ENCODE assay signal across 18 mouse cellular contexts in genomic region chr8:120898828-120899407, GRCm38 (mm10).
A peak's percentile ranks its signal among the peaks of the same experiment; 100 is the strongest.
DNase-seq lines count a peak whose midpoint lies in the region; ATAC-seq lines count a peak whose summit lies in the region.
"Had no signal": no experiment of that assay in that cellular context is flagged by ENCODE, and none has a peak within 500 bp of the region (broad histone marks: within the 10 kb centered on the region; RNA-seq: fewer than 3 reads in every experiment).

No protein-coding gene starts in this region.

- H3K9me3 ChIP-seq in heart, embryonic 13.5 days = peaks cover 8% of the 10 kb centered on the region; the same call in 1 of the 2 replicates
- H3K9me3 ChIP-seq in liver, embryonic 11.5 days (ENCODE audit: control insufficient read depth, low read length) = no peaks in the 10 kb centered on the region
- H3K9me3 ChIP-seq in liver, embryonic 12.5 days (replicated peaks) = no peaks in the 10 kb centered on the region; the same call in 1 of the 2 replicates
- no peaks in the 10 kb centered on the region for H3K9me3 ChIP-seq in intestine, embryonic 15.5 days
- H3K9me3 ChIP-seq in stomach, embryonic 16.5 days (replicated peaks; ENCODE audit: control insufficient read depth, low read length) = no peaks in the 10 kb centered on the region
- no peaks in the 10 kb centered on the region for H3K9me3 ChIP-seq in forebrain, embryonic 15.5 days
- H3K9me3 ChIP-seq: embryonic facial prominence, embryonic 15.5 days; hindbrain, embryonic 15.5 days; liver, embryonic 15.5 days had no signal

- H3K27ac ChIP-seq in heart, embryonic 13.5 days (replicated peaks) = 0 out of 2 replicates have a peak overlapping the region, but pooled peaks have one; percentile 4
- peak overlapping the region; percentile 43 for H3K27ac ChIP-seq in liver, embryonic 11.5 days (ENCODE audit: low read depth, low read length)
- H3K27ac ChIP-seq in liver, embryonic 12.5 days = no peak overlapping the region
- peak overlapping the region; percentile 84 for H3K27ac ChIP-seq in intestine, embryonic 15.5 days
- H3K27ac ChIP-seq in stomach, embryonic 16.5 days (ENCODE audit: low read length) = peak overlapping the region; percentile 68
- no peak overlapping the region for H3K27ac ChIP-seq in forebrain, embryonic 15.5 days (replicated peaks)
- H3K27ac ChIP-seq: embryonic facial prominence, embryonic 15.5 days; forebrain, embryonic 10.5 days; heart, adult 2 months; hindbrain, embryonic 15.5 days; liver, embryonic 15.5 days had no signal

- H3K4me3 ChIP-seq in heart, embryonic 13.5 days = no peak overlapping the region
- H3K4me3 ChIP-seq in liver, embryonic 11.5 days (ENCODE audit: low read depth, low read length) = no peak overlapping the region
- no peak overlapping the region for H3K4me3 ChIP-seq in liver, embryonic 12.5 days
- H3K4me3 ChIP-seq in intestine, embryonic 15.5 days (replicated peaks) = no peak overlapping the region
- no peak overlapping the region for H3K4me3 ChIP-seq in stomach, embryonic 16.5 days (replicated peaks; ENCODE audit: low read length)
- H3K4me3 ChIP-seq in forebrain, embryonic 15.5 days = no peak overlapping the region
- H3K4me3 ChIP-seq: embryonic facial prominence, embryonic 15.5 days; forebrain, embryonic 10.5 days; heart, adult 2 months; hindbrain, embryonic 15.5 days; liver, embryonic 15.5 days had no signal

- peaks cover 96% of the 10 kb centered on the region for H3K27me3 ChIP-seq in heart, embryonic 13.5 days (replicated peaks)
- peaks cover 27% of the 10 kb centered on the region for H3K27me3 ChIP-seq in liver, embryonic 11.5 days (replicated peaks; ENCODE audit: control insufficient read depth, insufficient read depth, low read length)
- H3K27me3 ChIP-seq in liver, embryonic 12.5 days (replicated peaks) = peaks cover 69% of the 10 kb centered on the region
- peaks cover 20% of the 10 kb centered on the region for H3K27me3 ChIP-seq in intestine, embryonic 15.5 days (replicated peaks)
- H3K27me3 ChIP-seq in stomach, embryonic 16.5 days (ENCODE audit: control insufficient read depth, insufficient read depth, low read length) = peaks cover 8% of the 10 kb centered on the region; the same call in 1 of the 2 replicates
- peaks cover 30% of the 10 kb centered on the region for H3K27me3 ChIP-seq in forebrain, embryonic 15.5 days

- 28% methylated on average over 17 of the region's 17 CpGs for WGBS in heart, embryonic 13.5 days
- WGBS in liver, embryonic 11.5 days = 39% methylated on average over 17 of the region's 17 CpGs
- 52% methylated on average over 17 of the region's 17 CpGs for WGBS in liver, embryonic 12.5 days (ENCODE audit: insufficient replicate concordance)
- WGBS in intestine, embryonic 15.5 days = 36% methylated on average over 17 of the region's 17 CpGs
- WGBS in stomach, embryonic 16.5 days = 40% methylated on average over 17 of the region's 17 CpGs
- WGBS in forebrain, embryonic 15.5 days = 73% methylated on average over 17 of the region's 17 CpGs

- no peak; the same call in 1 of the 2 replicates for ATAC-seq in heart, embryonic 13.5 days (ENCODE audit: extremely low read depth, insufficient number of reproducible peaks, low FRiP score, low TSS enrichment)
- no peak for ATAC-seq in liver, embryonic 11.5 days (replicated peaks; ENCODE audit: low FRiP score)
- no peak for ATAC-seq in liver, embryonic 12.5 days
- ATAC-seq in intestine, embryonic 15.5 days = peak; percentile 52
- peak; percentile 34; the same call in 1 of the 2 replicates for ATAC-seq in stomach, embryonic 16.5 days (ENCODE audit: insufficient read depth, low FRiP score)
- ATAC-seq in forebrain, embryonic 15.5 days (replicated peaks) = no peak
- ATAC-seq: midbrain, embryonic 16.5 days had no signal

- H3K36me3 ChIP-seq in heart, embryonic 13.5 days = no peaks in the 10 kb centered on the region
- H3K36me3 ChIP-seq in liver, embryonic 11.5 days (ENCODE audit: control insufficient read depth, insufficient read depth, low read length) = no peaks in the 10 kb centered on the region
- no peaks in the 10 kb centered on the region for H3K36me3 ChIP-seq in liver, embryonic 12.5 days
- no peaks in the 10 kb centered on the region for H3K36me3 ChIP-seq in intestine, embryonic 15.5 days
- H3K36me3 ChIP-seq in stomach, embryonic 16.5 days (ENCODE audit: control insufficient read depth, insufficient read depth, low read length) = no peaks in the 10 kb centered on the region
- H3K36me3 ChIP-seq in forebrain, embryonic 15.5 days = no peaks in the 10 kb centered on the region
- H3K36me3 ChIP-seq: embryonic facial prominence, embryonic 15.5 days; forebrain, embryonic 10.5 days; hindbrain, embryonic 15.5 days; liver, embryonic 15.5 days had no signal

- no peak overlapping the region for H3K9ac ChIP-seq in heart, embryonic 13.5 days
- no peak overlapping the region for H3K9ac ChIP-seq in liver, embryonic 11.5 days (ENCODE audit: low read depth, low read length)
- no peak overlapping the region for H3K9ac ChIP-seq in liver, embryonic 12.5 days
- no peak overlapping the region for H3K9ac ChIP-seq in intestine, embryonic 15.5 days
- 0 out of 2 replicates have a peak overlapping the region, but pooled peaks have one; percentile 15 for H3K9ac ChIP-seq in stomach, embryonic 16.5 days (ENCODE audit: low read length)
- H3K9ac ChIP-seq in forebrain, embryonic 15.5 days (replicated peaks) = no peak overlapping the region
- H3K9ac ChIP-seq: embryonic facial prominence, embryonic 15.5 days; hindbrain, embryonic 15.5 days; liver, embryonic 15.5 days had no signal

- DNase-seq in heart, adult 11 months = no peak
- DNase-seq in liver, embryonic 11.5 days (ENCODE audit: low spot score) = no peak
- DNase-seq: adrenal gland, adult 8-10 months; cerebellum, adult 11 months; heart, adult 2 months; kidney, adult 9 months; left cerebral cortex, postnatal 4 days; thymus, postnatal 25 days had no signal

- peaks cover 32% of the 10 kb centered on the region for H3K4me1 ChIP-seq in heart, embryonic 13.5 days
- peaks cover 13% of the 10 kb centered on the region; the same call in 1 of the 2 replicates for H3K4me1 ChIP-seq in liver, embryonic 11.5 days (replicated peaks; ENCODE audit: control insufficient read depth, insufficient read depth, low read length)
- peaks cover 6% of the 10 kb centered on the region; the same call in 1 of the 2 replicates for H3K4me1 ChIP-seq in liver, embryonic 12.5 days
- peaks cover 45% of the 10 kb centered on the region for H3K4me1 ChIP-seq in intestine, embryonic 15.5 days (replicated peaks)
- H3K4me1 ChIP-seq in stomach, embryonic 16.5 days (ENCODE audit: control insufficient read depth, insufficient read depth, low read length) = peaks cover 48% of the 10 kb centered on the region
- H3K4me1 ChIP-seq in forebrain, embryonic 15.5 days = peaks cover 8% of the 10 kb centered on the region
- H3K4me1 ChIP-seq: liver, embryonic 15.5 days had no signal

- H3K4me2 ChIP-seq in heart, embryonic 13.5 days = no peak overlapping the region
- no peak overlapping the region for H3K4me2 ChIP-seq in liver, embryonic 11.5 days
- H3K4me2 ChIP-seq in liver, embryonic 12.5 days = no peak overlapping the region
- H3K4me2 ChIP-seq in intestine, embryonic 15.5 days (replicated peaks) = no peak overlapping the region
- H3K4me2 ChIP-seq in stomach, embryonic 16.5 days (ENCODE audit: low read depth, low read length) = no peak overlapping the region
- no peak overlapping the region for H3K4me2 ChIP-seq in forebrain, embryonic 15.5 days (replicated peaks)
- H3K4me2 ChIP-seq: embryonic facial prominence, embryonic 15.5 days; hindbrain, embryonic 15.5 days; liver, embryonic 15.5 days had no signal

Comparison
In these comparisons a context has a peak if more than half of its experiments do, and no peak if none do; other contexts are left out.
1. H3K27ac ChIP-seq: peak in heart, embryonic 13.5 days (single experiment), liver, embryonic 11.5 days (single experiment), intestine, embryonic 15.5 days (single experiment) and stomach, embryonic 16.5 days (single experiment); none in liver, embryonic 12.5 days (single experiment) and forebrain, embryonic 15.5 days (single experiment).
2. ATAC-seq: peak in intestine, embryonic 15.5 days (single experiment) and stomach, embryonic 16.5 days (single experiment); none in heart, embryonic 13.5 days (single experiment), liver, embryonic 11.5 days (single experiment), liver, embryonic 12.5 days (single experiment) and forebrain, embryonic 15.5 days (single experiment).